Mouse (Mus musculus): ENCODE measurements around the gene Igsf11. TPM values are rescaled to one million over a fixed set of nuclear protein-coding genes. Genes with fewer than 3 reads are reported as not detected.
A peak's percentile ranks its signal among the peaks of the same experiment; 100 is the strongest.

Gene Igsf11
- polyA plus RNA-seq, 1 experiment from 2014 or later = 1.6 TPM

- Histone ChIP-seq H3K4me1 (ENCODE audit: control insufficient read depth, insufficient read depth, low read length) (no peaks in the 10 kb centered on the region), H3K9me3 (ENCODE audit: control insufficient read depth, low read depth, low read length) (no peaks in the 10 kb centered on the region), H3K9ac (replicated peaks; ENCODE audit: low read depth, low read length) (peak overlapping the region; percentile 38; the same call in 1 of the 2 replicates), H3K27me3 (ENCODE audit: control insufficient read depth, insufficient read depth, low read length) (peaks cover 8% of the 10 kb centered on the region; the same call in 1 of the 2 replicates), H3K4me2 (replicated peaks; ENCODE audit: low read depth, low read length) (peak overlapping the region; percentile 91), H3K4me3 (ENCODE audit: low read depth, low read length) (peak overlapping the region; percentile 59), H3K27ac (ENCODE audit: low read length) (peak overlapping the region; percentile 33; the same call in 1 of the 2 replicates), H3K36me3 (ENCODE audit: control insufficient read depth, insufficient read depth, low read length) (no peaks in the 10 kb centered on the region)
- WGBS = under 1% methylated on average over 64 of the region's 71 CpGs
- peak; percentile 98 for ATAC-seq (ENCODE audit: insufficient number of reproducible peaks, insufficient read depth, low FRiP score, low read depth)
These were observed 9.8 kb downstream of the Igsf11 start for GRCm38 (mm10) chr16:38902111-38902778.

DNA sequence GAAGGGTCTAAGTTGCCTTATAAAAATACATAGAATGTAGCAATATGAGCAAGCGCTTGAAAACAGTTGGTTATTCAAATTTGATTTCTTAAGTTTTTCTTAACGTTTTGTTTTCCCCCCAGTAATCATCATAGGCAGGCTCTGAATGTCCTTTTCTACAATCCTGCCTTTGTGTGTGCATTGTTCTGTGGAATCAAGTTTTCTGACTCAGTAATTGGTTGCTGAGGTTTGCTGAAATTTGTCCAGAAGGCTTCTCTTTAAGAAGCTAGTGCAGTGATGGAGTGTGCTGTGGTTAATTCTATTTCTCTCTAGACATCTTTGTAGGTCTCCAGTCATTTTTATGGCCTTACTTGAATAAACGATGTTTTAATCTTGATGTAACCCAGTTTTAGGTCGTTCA lies 10.5 kb downstream of the Igsf11 start:
- H3K36me3 ChIP-seq (ENCODE audit: control insufficient read depth, insufficient read depth, low read length) = no peaks in the 10 kb centered on the region
- ATAC-seq (ENCODE audit: insufficient number of reproducible peaks, insufficient read depth, low FRiP score, low read depth) = no peak
- H3K4me3 ChIP-seq (ENCODE audit: low read depth, low read length) = peak overlapping the region; percentile 59
- H3K9me3 ChIP-seq (ENCODE audit: control insufficient read depth, low read depth, low read length) = no peaks in the 10 kb centered on the region
- peaks cover 8% of the 10 kb centered on the region; the same call in 1 of the 2 replicates for H3K27me3 ChIP-seq (ENCODE audit: control insufficient read depth, insufficient read depth, low read length)
- no peak overlapping the region for H3K27ac ChIP-seq (ENCODE audit: low read length)
- no peaks in the 10 kb centered on the region for H3K4me1 ChIP-seq (ENCODE audit: control insufficient read depth, insufficient read depth, low read length)
- 0 out of 2 replicates have a peak overlapping the region, but pooled peaks have one; percentile 38 for H3K9ac ChIP-seq (replicated peaks; ENCODE audit: low read depth, low read length)
- peak overlapping the region; percentile 91 for H3K4me2 ChIP-seq (replicated peaks; ENCODE audit: low read depth, low read length)
- WGBS = 39% methylated on average over 4 of the region's 4 CpGs

DNA sequence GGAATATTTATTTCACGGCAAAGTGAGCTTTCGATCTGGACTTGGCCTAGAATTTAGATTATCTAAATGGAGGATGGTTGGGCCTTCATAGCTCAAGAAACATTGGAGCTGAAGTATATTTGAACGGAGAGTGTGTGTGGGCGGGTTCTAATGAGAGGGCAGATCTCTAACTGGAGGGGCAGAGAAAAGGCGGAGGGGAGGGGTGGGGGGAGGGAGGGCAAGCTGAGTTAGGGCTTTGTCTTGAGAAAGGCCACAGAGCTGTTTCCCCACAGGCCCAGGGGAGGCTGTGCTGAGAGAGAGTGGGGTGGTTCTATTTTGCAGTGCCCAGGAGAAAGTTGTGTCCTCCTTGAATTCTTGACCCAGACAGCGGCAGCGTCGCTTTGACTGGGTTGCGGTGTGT lies 11.7 kb downstream of the Igsf11 start:
- H3K4me1 ChIP-seq (ENCODE audit: control insufficient read depth, insufficient read depth, low read length) = no peaks in the 10 kb centered on the region
- no peak overlapping the region for H3K4me2 ChIP-seq (replicated peaks; ENCODE audit: low read depth, low read length)
- H3K27ac ChIP-seq (ENCODE audit: low read length) = no peak overlapping the region
- peaks cover 8% of the 10 kb centered on the region; the same call in 1 of the 2 replicates for H3K27me3 ChIP-seq (ENCODE audit: control insufficient read depth, insufficient read depth, low read length)
- 72% methylated on average over 9 of the region's 9 CpGs for WGBS
- H3K36me3 ChIP-seq (ENCODE audit: control insufficient read depth, insufficient read depth, low read length) = no peaks in the 10 kb centered on the region
- H3K9ac ChIP-seq (replicated peaks; ENCODE audit: low read depth, low read length) = no peak overlapping the region
- H3K9me3 ChIP-seq (ENCODE audit: control insufficient read depth, low read depth, low read length) = no peaks in the 10 kb centered on the region
- no peak for ATAC-seq (ENCODE audit: insufficient number of reproducible peaks, insufficient read depth, low FRiP score, low read depth)
- no peak overlapping the region for H3K4me3 ChIP-seq (ENCODE audit: low read depth, low read length)

GRCm38 (mm10) chr16:38905911-38906310 lies 13.4 kb downstream of the Igsf11 start:
- WGBS = 63% methylated on average over 10 of the region's 10 CpGs

DNA sequence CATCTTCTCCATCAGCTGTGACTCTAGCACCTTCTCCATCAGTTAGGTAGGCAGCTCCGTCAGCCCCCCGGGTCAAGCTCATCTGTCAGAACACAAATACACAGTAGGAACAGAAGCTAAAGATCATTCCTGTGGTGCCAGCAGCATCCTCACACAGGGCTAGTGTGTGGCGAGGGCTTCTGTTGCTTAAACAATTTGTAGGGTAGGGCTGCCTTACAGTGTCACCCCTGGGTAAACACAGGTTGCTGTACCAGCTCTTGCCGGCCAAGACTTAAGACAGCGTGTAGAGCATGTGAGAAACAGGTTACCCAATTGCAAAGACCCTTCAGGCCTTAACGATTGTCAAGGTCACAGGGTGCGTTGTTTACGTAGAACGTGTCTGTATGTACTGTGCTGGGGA lies 15.8 kb downstream of the Igsf11 start:
- no peak; the same call in 1 of the 2 replicates for ATAC-seq (ENCODE audit: insufficient number of reproducible peaks, insufficient read depth, low FRiP score, low read depth)
- no peak overlapping the region for H3K27ac ChIP-seq (ENCODE audit: low read length)
- 41% methylated on average over 9 of the region's 9 CpGs for WGBS
- no peak overlapping the region for H3K9ac ChIP-seq (replicated peaks; ENCODE audit: low read depth, low read length)
- H3K4me2 ChIP-seq (replicated peaks; ENCODE audit: low read depth, low read length) = no peak overlapping the region
- H3K9me3 ChIP-seq (ENCODE audit: control insufficient read depth, low read depth, low read length) = no peaks in the 10 kb centered on the region
- no peak overlapping the region for H3K4me3 ChIP-seq (ENCODE audit: low read depth, low read length)
- no peaks in the 10 kb centered on the region for H3K4me1 ChIP-seq (ENCODE audit: control insufficient read depth, insufficient read depth, low read length)
- H3K27me3 ChIP-seq (ENCODE audit: control insufficient read depth, insufficient read depth, low read length) = peaks cover 4% of the 10 kb centered on the region; the same call in 1 of the 2 replicates
- no peaks in the 10 kb centered on the region for H3K36me3 ChIP-seq (ENCODE audit: control insufficient read depth, insufficient read depth, low read length)

More at GRCm38 (mm10) chr16:38905911-38906310, 13.4 kb downstream of the Igsf11 start:
- Histone ChIP-seq H3K27me3 (ENCODE audit: control insufficient read depth, insufficient read depth, low read length) (peaks cover 8% of the 10 kb centered on the region; the same call in 1 of the 2 replicates), H3K36me3 (ENCODE audit: control insufficient read depth, insufficient read depth, low read length) (no peaks in the 10 kb centered on the region), H3K9me3 (ENCODE audit: control insufficient read depth, low read depth, low read length) (no peaks in the 10 kb centered on the region), H3K4me2 (replicated peaks; ENCODE audit: low read depth, low read length) (no peak overlapping the region), H3K4me1 (ENCODE audit: control insufficient read depth, insufficient read depth, low read length) (no peaks in the 10 kb centered on the region), H3K4me3 (ENCODE audit: low read depth, low read length) (no peak overlapping the region), H3K27ac (ENCODE audit: low read length) (no peak overlapping the region), H3K9ac (replicated peaks; ENCODE audit: low read depth, low read length) (no peak overlapping the region)
- ATAC-seq (ENCODE audit: insufficient number of reproducible peaks, insufficient read depth, low FRiP score, low read depth) = no peak

DNA sequence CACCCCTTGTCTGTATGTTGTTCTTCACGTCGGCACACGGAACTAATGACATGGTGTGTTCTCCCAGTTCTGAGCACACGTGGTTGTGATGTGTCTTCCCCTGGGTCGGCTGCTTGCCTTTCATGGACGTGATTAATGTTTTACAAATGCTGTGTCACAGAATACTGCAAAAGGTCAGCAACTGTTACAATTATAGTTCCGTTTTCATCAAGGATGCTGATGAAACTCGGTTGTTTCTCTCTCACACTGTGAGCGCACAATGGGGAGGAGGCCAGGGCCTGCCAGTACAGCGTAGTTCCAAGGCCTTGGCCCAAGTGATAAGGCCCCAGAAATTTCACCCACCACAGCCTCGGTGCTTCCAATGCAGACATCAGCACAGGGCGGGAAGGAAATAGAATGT lies 17.0 kb downstream of the Igsf11 start:
- H3K27me3 ChIP-seq (ENCODE audit: control insufficient read depth, insufficient read depth, low read length) = no peaks in the 10 kb centered on the region
- H3K4me3 ChIP-seq (ENCODE audit: low read depth, low read length) = no peak overlapping the region
- H3K36me3 ChIP-seq (ENCODE audit: control insufficient read depth, insufficient read depth, low read length) = no peaks in the 10 kb centered on the region
- H3K4me2 ChIP-seq (replicated peaks; ENCODE audit: low read depth, low read length) = no peak overlapping the region
- no peak for ATAC-seq (ENCODE audit: insufficient number of reproducible peaks, insufficient read depth, low FRiP score, low read depth)
- 50% methylated on average over 12 of the region's 12 CpGs for WGBS
- no peak overlapping the region for H3K9ac ChIP-seq (replicated peaks; ENCODE audit: low read depth, low read length)
- H3K4me1 ChIP-seq (ENCODE audit: control insufficient read depth, insufficient read depth, low read length) = no peaks in the 10 kb centered on the region
- H3K9me3 ChIP-seq (ENCODE audit: control insufficient read depth, low read depth, low read length) = no peaks in the 10 kb centered on the region
- H3K27ac ChIP-seq (ENCODE audit: low read length) = no peak overlapping the region

- H3K27ac ChIP-seq (ENCODE audit: low read length) = no peak overlapping the region
- ATAC-seq (ENCODE audit: insufficient number of reproducible peaks, insufficient read depth, low FRiP score, low read depth) = no peak
- no peak overlapping the region for H3K4me2 ChIP-seq (replicated peaks; ENCODE audit: low read depth, low read length)
- no peaks in the 10 kb centered on the region for H3K4me1 ChIP-seq (ENCODE audit: control insufficient read depth, insufficient read depth, low read length)
- H3K4me3 ChIP-seq (ENCODE audit: low read depth, low read length) = no peak overlapping the region
- no peaks in the 10 kb centered on the region for H3K9me3 ChIP-seq (ENCODE audit: control insufficient read depth, low read depth, low read length)
- H3K9ac ChIP-seq (replicated peaks; ENCODE audit: low read depth, low read length) = no peak overlapping the region
- WGBS = 75% methylated on average over 8 of the region's 8 CpGs
- no peaks in the 10 kb centered on the region for H3K27me3 ChIP-seq (ENCODE audit: control insufficient read depth, insufficient read depth, low read length)
- H3K36me3 ChIP-seq (ENCODE audit: control insufficient read depth, insufficient read depth, low read length) = no peaks in the 10 kb centered on the region
These were observed 17.6 kb downstream of the Igsf11 start for GRCm38 (mm10) chr16:38910088-38910487.

GRCm38 (mm10) chr16:38915451-38915850 lies 23.0 kb downstream of the Igsf11 start:
- Histone ChIP-seq H3K4me2 (replicated peaks; ENCODE audit: low read depth, low read length) (no peak overlapping the region), H3K36me3 (ENCODE audit: control insufficient read depth, insufficient read depth, low read length) (no peaks in the 10 kb centered on the region), H3K9ac (replicated peaks; ENCODE audit: low read depth, low read length) (no peak overlapping the region), H3K4me3 (ENCODE audit: low read depth, low read length) (no peak overlapping the region), H3K9me3 (ENCODE audit: control insufficient read depth, low read depth, low read length) (no peaks in the 10 kb centered on the region), H3K4me1 (ENCODE audit: control insufficient read depth, insufficient read depth, low read length) (no peaks in the 10 kb centered on the region), H3K27ac (ENCODE audit: low read length) (no peak overlapping the region), H3K27me3 (ENCODE audit: control insufficient read depth, insufficient read depth, low read length) (no peaks in the 10 kb centered on the region)
- 79% methylated on average over 4 of the region's 4 CpGs for WGBS
- no peak for ATAC-seq (ENCODE audit: insufficient number of reproducible peaks, insufficient read depth, low FRiP score, low read depth)
